Mouse (Mus musculus) embryo, embryonic 11.5 days (tissue): ENCODE measurements around the gene Epb41l2.

Experiments
- DNase-seq: peaks from one replicate; pipeline ENCODE4 v3.0.0-alpha.2; 2012; ENCODE audit warnings: low read depth, low spot score

Gene Epb41l2

DNA sequence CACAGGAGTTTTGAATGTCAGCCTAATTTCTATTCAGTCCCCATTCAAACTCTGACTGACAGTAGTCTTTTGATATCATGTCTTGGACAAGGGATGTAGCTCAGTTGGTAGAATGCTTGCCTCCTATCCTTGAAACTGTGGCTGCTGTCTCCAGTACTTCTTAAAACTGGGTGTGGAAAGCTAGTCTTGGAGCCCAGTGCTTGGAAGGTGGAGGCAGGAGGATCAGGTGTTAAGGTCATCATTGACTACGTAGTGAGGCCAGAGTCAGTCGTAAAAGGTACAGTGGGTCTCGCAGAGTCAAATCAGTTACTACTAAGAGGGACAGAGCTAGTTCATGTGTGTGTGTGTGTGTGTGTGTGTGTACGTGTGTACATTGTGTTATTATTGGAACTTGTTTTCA is 39.4 kb downstream of the Epb41l2 start:
- no peak for DNase-seq

DNA sequence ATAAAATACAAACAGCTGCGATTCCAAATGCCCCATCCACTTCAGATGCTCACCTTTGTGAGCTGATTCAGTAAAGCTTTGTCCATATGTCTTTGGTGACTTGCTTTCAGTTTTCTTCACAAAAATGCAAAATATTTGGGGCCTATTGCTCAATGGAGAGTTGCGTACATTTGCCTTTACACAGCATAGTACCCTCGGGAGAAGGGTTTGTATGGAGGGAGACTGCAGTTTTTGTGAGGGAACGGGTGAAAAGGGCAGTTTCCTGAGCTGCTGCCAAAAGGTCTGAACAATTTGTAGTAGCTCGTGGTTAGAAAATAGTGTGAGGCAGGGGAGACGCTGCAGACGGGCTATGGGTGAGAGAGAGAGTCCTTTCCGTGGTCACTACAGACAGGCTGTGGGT is 40.5 kb downstream of the Epb41l2 start:
- DNase-seq = no peak

DNA sequence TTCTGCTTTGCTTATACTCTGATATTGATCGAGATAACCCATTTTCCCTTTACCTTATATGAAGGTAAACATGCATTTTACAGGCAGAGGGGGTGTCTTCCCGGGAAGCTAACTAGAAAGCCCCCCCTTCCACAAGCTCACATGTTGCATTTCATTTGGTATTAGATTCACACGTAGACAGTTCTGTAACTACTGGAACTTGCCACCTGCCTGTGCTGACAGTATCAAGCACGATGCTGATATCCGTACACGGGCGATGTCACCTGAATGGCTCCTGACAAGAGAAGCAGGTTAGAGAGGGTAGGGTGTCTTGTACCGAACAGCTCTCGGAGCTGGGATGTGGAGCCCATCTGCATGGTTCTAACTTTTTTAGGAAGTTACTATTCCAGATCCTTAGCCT is 41.0 kb downstream of the Epb41l2 start:
- no peak for DNase-seq

DNA sequence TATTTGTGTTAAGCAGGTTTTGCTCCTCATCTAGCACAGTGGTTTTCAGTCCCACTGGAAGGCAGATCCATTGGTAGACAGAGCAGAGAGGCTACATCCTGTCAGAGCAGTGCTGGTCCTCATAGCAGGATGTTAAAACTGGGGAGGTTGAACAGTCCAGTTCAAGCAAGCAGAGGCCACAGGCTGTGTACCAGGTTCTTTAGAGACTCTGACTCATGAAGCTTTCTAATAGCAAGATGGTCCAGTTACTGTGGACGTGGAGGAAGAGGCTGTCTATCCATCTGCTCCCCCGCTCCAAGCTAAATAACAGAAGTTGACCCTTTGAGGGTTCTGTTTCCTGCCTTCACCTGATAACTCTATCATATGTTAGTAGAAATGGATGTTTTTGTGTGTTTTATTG is 41.8 kb downstream of the Epb41l2 start:
- DNase-seq = no peak

DNA sequence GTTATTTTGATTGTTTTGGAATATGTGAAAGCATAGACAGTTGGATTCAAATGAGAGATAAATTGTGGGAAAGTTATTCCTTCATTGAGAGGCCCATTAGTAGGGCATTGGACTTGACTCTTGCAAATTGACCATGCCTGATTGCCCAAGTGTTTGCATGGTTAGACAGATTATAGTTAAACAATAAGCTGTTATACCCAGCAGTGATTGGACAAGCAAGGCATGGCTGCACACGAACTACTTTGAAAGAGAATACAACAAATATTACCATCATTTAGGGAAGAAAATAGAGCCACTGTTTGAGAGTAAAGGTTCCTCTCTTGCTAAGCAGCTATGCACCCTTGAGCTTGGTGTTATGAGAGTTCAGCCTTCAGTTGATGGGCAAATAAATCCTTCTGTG is 43.3 kb downstream of the Epb41l2 start:
- DNase-seq = no peak

DNA sequence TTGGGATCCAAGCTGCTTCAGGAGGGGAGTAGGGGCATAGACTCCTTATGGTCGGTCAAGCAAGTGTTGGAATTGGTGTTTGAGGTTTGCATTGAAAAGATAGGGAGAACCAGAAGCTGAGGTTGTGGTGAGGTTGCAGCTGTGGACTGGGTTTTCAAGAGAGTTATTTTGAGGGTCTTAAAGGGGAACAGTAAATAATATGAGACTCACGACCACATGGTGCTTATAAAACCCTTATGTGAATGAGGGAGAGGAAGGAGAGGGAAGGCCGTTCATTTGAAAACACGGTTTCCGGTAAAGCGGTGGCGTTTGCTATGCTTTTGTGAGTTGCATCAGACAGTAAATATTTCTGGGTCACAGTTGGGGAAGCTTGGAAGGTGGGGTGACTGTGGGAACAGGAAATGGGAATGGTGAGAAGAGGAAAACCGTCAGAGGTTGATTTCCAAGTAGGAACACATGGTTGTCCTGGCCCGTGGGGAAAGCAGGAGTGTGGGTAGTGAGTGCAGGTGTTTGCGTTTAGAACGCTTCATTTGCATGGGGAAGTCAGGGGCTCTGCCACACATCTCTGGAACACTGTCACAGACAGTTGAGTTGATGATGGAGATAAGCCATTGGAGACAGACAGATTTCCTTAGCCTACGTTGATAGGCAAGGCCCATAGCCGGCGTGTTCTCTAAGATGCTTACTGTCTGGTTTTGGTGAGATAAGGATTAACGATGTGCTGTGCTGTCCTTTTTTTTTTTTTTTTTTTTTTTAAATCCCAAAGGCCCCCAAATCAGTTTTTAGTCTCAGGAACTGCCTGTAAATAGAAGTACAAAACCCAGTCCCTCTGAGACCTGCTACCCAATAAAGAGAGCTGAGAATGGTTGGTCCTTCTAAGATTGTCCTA is 44.5 kb downstream of the Epb41l2 start:
- no peak for DNase-seq

DNA sequence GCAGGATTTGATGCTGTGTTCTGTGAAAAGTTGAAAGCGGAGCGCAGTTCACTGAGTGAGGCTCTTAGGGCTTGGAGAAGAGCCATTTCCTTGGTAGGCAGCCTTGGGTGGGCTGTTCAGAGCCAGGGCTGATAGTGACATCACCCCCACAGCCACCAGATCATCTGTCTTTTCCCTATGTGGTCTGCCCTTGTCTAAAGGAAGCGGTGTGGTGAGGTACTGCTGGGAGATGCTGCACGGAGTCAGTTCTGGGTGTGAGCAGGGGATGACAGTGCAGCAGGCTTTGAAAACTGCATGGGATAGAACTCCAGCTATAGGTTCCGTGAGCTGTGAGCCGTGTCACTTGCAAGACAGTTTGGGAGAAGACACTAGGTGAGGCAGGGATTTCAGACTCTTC is 45.1 kb downstream of the Epb41l2 start:
- no peak for DNase-seq

DNA sequence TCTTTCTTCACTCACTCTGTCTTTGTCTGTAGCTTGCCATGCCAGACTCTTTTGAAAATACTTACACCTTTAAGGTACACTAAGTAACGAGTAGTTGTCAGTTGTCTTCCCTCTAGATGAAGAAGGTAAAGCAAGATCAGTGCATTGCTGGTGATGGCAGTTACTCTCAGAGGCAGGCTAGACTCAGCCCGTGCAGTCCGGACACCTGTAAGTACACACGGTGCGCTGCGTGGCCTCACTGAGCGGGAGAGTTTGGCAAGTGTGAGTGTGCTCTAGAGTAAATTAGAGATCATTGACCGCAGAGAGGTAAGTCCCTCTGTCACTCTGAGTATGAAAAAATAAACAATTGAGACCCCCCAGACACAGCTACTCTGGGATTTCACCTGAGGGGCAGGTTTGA is 46.0 kb downstream of the Epb41l2 start:
- DNase-seq = no peak

DNA sequence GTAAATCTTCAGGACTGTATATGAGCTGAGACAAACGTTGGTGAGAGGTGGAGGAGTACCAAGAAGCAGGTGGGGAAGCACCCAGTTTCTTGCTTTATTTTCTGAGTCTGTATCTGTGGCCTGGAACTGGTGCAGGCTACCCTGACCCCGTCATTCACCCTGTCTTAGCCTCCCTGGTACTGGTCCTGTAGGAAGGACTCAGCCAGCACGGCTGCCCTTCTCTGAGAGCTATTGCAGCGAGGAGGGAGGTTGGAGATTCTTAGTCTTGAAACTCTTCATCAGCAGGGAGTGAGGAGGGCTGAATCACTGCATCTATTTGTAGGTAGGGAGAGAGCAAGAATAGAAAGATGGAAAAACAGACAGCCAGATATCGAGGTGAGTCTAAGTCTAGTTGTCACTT is 47.1 kb downstream of the Epb41l2 start:
- DNase-seq = no peak

DNA sequence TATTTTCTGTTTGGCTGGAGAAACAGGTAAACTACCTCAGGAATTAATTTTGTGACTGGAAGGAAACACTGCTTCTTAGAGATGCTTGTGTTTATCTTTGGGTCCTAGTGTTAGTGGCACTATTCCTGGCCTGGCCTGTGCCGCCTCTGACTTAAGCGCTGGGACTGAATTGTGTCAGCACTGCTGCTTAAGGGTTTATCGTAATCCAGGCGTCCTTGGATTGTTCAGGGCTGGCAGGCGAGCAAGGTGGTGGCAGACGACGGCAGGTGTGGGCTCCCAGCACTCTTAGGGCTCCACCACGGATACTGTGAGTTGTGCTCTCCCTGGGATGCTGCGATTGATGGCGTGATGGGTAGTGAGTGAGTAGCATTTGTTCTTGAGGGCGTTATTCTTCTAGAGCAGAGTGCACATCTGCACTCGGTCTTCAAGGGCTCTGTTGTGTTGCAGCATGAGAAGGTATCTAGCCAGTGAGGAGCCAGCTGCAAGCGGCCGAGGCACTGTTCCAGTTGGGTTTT is 48.6 kb downstream of the Epb41l2 start:
- no peak for DNase-seq

DNA sequence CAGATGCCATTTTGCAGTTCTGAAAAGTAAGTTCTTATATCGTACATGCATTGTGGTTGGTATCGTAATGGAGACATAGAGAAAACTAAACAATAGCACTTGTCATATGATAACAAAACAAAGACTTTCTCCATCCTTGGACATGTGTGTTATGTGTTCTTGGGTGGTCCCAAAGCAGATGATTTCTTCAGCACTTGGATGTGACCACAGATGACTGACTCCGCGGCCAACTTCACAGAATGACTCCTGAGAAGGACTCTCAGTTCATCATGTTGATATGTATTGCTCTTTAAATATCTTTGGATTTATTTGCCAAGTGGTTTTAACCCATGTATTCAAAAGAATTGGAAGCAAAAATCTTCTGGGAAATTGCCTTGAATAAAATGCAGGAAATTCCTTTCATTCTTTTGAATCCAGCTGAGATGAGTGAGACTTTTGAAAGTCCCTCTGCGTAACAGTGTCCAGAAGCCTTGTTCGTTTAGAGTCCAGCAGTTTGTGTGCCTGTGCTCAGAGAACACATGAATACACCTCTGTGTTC is 52.3 kb downstream of the Epb41l2 start:
- no peak for DNase-seq

DNA sequence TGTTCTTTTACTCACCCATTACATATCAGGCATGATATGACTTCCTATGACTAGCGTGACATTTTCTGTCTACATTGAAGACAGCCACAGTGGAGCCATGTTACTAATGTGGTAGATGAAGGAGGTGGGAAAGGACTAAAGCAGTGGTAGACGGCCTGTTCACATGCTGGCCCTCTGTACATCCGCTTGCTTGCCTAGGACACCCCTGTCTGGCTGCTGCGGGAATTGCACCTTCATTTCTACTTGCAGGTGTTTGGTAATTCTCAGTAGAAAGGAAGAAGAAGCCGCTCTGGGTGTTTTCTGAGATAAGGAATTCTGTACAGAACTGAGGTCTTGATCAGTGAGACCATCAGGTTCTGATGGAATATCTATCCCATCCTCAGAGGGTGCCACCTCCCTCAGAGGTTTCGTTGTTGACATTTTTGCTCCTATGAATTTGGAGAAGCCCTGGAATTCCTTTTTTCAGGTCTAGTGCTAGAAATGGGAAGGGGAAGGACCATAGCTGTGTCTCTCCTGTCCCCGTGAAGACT is 55.7 kb downstream of the Epb41l2 start:
- DNase-seq = no peak

DNA sequence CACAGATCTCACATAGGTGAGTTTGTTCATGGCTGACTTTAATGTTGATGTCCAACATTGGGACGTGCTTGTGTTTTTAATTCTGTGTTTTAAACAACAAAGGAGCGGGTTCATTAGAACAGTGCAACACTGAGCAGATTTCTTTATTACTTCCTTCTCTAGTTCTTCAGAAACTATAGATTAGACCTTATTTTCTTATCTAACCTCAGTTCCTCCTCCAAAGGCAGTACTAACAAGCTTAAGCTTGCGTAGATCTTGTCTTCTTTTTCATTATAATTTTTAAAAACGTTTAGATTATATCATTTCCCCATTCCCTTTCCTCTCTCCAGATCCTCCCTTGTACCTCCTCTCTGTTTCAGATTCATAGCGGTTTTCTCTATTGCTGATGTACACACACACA is 57.1 kb downstream of the Epb41l2 start:
- DNase-seq = no peak

DNA sequence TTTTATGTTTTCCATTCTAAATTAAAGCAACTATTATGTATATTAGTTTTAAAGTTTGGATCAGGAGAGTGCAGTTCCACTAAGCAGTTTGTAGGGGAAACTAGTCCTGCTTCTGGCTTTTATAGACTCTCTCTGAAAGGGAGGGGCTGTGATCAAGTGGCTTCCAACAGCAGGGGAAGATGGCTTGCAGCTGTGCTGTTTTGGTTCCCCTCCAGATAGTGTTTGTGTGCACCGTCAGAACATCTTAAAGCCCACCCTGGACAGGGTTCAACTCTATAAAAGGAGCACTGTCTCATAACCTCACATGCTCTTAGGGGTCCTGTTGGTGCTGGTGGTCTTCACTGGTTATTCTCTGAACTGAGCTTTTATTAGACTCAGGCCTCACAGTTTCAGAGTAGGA is 66.5 kb downstream of the Epb41l2 start:
- DNase-seq = no peak

DNA sequence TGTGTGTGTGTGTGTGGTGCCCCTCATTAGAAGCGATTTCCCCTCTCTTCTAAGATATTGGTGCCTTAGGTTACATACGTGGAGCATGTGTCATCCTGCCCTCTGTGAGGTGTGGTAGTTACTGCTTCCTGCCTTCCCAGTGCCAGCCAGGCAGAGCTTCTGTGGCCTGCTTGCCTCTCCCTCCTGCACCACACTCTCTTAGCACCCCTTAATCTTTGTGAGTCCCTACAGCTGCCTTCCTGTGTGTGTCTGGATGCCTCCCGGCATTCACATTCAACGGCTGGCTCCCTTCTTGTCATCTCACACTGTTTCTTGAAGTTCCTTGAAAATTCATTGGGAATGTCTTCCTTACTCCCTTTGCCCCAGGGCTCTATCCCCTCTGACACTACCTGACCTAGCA is 67.2 kb downstream of the Epb41l2 start:
- no peak for DNase-seq

DNA sequence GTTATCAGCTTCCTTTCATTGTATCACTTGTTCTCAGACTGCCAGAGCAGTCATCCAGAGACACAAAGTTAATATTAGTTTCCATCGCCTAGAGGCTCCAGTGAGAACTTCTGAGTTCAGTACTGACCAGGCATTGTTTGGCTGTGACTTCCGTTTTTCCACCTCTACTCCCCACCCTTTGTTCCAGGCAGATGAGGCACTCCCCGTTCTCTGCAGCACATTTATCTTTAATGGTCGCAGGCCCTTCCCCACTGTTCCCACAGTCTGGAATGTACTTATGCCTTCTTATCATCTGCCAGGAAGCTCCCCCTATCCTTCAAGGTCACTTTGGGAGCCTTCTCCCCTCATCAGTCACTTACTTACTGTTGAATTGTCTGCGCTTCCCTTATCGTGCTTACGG is 67.9 kb downstream of the Epb41l2 start:
- no peak for DNase-seq

DNA sequence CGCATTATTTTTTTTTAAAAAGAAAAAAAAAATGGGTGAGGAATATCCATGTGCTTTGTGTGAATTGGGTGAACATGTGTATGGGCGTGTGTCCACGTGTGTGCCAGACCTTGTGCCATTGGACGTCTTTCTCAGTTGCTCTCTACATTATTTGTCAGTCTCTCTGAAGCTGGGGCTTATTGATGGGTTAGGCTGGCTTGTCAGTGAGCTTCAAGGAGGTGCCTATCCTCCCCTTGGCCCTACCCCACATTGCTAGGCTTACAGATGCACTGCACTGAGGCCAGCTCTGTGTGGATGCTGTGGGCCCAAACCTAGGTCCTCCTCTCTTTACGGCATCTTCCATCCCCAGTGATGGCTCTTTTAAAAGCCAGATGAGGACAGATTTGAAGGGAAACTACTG is 69.1 kb downstream of the Epb41l2 start:
- DNase-seq = no peak

DNA sequence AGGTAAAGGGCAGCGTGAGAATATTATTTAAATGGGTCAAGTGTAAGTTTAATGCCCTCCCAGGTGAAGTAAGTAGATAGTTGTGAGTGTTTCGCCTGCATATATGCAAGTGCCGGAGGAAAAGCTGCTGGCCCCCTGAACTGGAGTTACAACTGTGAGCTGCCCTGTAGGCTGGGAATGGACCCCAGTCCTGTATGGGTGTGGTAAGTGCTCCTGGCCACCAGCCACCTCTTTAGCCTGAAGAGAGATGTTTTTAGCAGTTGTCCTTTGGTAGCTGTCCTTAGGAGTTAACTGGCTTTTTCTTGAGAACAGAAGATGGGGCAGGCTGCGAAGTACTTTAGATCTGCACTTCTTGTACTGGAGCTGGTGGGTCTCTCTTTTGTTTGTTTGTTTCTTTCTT is 69.7 kb downstream of the Epb41l2 start:
- no peak for DNase-seq

DNA sequence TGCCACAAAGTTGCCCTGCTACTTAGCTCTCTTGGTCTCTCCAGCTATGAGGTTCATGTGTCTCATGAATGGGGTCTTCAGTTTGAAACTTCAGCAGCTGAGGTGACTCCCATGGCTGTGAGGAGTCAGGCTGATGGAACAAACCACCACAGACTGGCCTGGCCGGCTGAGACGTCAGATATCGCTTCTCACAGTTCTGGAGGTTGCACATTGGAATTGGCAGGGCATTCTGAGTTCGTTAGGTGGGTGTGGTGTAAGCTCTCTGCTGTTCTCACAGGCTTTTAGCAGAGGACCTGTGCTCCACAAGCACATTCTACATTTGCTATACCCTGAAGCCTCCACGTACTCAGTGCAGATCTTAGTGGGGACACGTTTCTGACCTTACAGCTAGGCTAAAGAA is 71.3 kb downstream of the Epb41l2 start:
- DNase-seq = no peak

DNA sequence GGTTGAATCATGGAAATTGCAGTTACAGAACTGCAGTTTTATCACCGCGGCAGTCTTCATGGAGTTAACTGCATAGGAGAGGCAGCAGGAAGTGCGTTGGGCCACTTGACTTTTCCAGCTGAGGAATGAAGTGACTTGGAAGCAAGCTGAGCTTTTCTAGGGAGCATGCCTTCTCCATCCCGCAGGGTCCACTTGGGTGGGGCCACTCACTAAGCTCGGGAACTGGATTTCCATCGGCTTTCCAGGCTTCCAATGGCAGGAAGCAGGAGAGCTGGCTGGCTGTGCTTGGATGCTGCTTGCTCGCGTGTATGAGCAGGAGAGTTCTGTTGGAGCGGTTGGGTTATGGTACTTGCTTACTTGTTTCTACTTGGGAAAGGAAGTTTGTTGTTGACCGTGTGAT is 72.8 kb downstream of the Epb41l2 start:
- DNase-seq = no peak

DNA sequence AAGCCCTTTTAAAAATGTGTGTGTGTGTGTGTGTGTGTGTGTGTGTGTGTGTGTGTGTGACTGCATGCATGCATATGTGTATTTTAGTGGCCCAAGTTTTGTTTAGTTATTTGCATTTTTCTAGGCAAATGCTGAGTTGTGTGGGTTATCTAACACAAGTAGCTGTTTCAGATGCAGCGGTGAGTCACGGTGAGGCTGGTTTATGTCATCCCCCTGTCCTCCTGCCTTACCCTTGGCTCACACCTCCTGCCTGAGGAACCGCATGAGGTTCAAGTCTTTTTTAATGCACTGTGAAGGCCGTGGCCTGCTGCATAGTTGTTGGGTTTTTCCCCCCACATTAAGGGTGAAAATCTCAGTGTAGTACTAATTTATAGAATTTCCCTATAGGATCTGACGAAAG is 73.3 kb downstream of the Epb41l2 start:
- DNase-seq = no peak

DNA sequence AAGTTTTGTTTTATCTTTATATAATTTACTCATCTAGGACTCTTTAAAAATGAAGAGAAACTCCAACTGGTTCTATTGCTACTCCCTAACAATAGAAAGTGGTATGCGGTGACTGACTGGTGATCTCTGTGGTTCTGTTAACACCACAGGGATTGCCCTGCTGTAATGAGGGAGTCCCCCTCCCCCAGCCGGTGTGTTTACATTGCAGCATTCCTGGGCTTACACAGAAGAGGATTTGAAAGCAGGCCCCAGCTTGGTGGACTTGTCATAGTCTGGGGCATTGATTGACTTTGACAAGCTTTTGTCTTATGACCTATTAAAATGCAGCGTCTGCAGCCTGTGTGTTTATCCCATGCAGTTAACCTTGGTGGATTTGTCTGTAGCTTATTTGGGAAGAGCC is 73.9 kb downstream of the Epb41l2 start:
- DNase-seq = no peak

DNA sequence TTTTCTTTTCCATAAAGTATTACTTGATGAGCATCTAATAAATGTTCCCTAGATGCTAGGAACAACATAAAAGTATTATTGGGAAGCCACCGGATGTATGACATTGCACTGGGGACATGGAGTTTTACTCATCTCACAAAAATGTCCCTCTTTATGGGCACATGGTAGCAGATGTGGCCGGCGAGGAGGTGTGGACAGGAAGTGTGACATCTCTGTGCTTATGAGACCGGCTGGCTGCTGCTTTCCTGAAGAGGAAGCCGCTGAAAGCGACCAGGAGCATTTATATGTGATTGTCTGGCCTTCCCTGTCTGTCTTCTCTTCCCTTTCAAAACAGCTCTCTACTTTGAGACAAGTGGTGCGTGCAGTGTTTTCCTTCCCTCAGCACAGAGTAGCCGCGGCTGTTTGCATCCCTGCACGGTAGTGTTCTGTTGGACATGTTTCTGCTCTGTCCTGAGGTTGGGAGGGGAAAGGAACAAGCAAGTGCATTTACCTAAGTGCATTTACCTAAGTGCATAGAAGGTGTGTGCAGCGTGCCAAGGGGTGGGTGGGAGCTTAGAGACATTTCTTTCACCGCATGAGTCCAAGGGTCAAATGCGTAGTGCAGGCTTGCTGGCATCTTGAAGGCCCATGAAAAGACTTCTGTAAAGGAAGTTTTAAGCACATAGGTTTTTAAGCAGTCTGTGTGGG is 74.9 kb downstream of the Epb41l2 start:
- no peak for DNase-seq
